Mouse (Mus musculus): ENCODE measurements at regions not wholly inside any gene's neighbourhood (a gene's known extent, or its start where the extent isn't known, plus 50 kb on each side); places are given as distances from the start of the nearest gene placed in this dataset.

DNA sequence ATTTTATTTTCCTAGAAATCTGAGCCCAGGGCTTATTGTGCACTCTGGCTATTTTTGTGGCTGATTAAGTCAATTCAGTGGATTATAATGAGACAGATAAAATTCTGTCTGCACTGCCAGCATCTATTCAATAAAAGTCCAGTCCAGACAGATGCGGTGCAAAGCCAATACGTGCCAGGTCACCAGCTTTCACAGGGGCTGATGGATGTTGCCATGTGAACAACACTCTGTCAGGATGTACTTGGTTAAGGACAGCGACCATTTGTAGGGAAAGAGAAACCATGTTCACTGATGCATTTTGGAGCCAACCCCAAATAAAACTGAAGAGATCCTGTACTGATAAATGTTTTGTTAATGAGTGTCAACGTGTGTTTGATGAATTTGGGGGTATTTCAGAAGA is 285.0 kb upstream of the Gnpda2 start:
- H3K9me3 ChIP-seq (ENCODE audit: control insufficient read depth, low read length): no peaks in the 10 kb centered on the region
- WGBS: 68% methylated on average over 4 of the region's 4 CpGs
- H3K27me3 ChIP-seq (ENCODE audit: control insufficient read depth, insufficient read depth, low read length): no peaks in the 10 kb centered on the region
- DNase-seq: peak; percentile 11
- H3K4me2 ChIP-seq (ENCODE audit: low read length): no peak overlapping the region
- no peak overlapping the region for H3K27ac ChIP-seq (replicated peaks; ENCODE audit: low read depth, low read length)
- no peaks in the 10 kb centered on the region for H3K36me3 ChIP-seq (ENCODE audit: control insufficient read depth, insufficient read depth, low read length)
- no peak overlapping the region for H3K9ac ChIP-seq (replicated peaks; ENCODE audit: low read length)
- no peaks in the 10 kb centered on the region for H3K4me1 ChIP-seq (ENCODE audit: control insufficient read depth, insufficient read depth, low read length)
- ATAC-seq (ENCODE audit: low FRiP score, low TSS enrichment): no peak
- no peak overlapping the region for H3K4me3 ChIP-seq (replicated peaks; ENCODE audit: low read depth, low read length)

DNA sequence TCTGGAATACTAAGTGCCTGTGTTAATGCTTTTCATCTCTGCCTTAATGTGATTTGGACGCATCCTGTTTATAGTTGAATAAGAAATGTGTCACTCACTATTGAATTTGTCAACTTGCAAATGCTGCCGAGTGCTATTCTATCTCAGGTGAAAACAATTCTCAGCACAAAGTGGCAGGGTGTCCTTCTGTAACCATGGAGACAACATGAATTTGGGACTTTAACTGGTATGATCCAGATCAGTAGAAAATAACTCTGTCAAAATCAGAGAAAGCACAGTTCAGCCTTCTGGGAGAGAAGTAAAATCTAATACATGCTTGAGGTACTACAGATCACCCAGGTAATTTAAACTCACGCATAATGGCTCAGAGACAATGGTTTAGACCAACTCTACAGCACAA is 270.9 kb upstream of the Gnpda2 start:
- Histone ChIP-seq H3K36me3 (ENCODE audit: control insufficient read depth, insufficient read depth, low read length) (no peaks in the 10 kb centered on the region), H3K4me1 (ENCODE audit: control insufficient read depth, insufficient read depth, low read length) (no peaks in the 10 kb centered on the region), H3K4me3 (replicated peaks; ENCODE audit: low read depth, low read length) (no peak overlapping the region), H3K27ac (replicated peaks; ENCODE audit: low read depth, low read length) (no peak overlapping the region), H3K9ac (replicated peaks; ENCODE audit: low read length) (no peak overlapping the region), H3K4me2 (ENCODE audit: low read length) (no peak overlapping the region), H3K9me3 (ENCODE audit: control insufficient read depth, low read length) (no peaks in the 10 kb centered on the region), H3K27me3 (ENCODE audit: control insufficient read depth, insufficient read depth, low read length) (no peaks in the 10 kb centered on the region)
- peak; percentile 9 for DNase-seq
- no peak for ATAC-seq (ENCODE audit: low FRiP score, low TSS enrichment)
- WGBS: 58% methylated on average over 3 of the region's 3 CpGs

DNA sequence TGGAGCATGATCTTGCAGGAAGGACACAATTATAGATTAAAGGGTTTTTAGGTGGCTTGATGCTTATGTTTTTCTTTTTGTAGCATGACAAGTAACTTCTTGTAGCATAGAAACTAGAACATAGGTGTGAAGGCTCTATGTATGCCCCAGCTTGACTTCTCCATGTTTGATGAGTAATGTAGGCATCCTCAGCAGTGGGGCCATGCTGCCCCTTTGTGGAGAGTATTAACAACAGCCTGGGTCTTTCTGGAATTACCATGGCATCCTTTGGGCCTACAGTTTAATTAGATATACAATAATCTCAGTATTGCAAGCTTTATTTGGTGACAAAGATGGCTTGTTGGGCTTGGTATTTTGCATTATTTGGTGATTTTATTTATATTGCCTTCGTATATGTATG is 252.7 kb upstream of the Gnpda2 start:
- H3K9me3 ChIP-seq (ENCODE audit: control insufficient read depth, low read length): no peaks in the 10 kb centered on the region
- no peaks in the 10 kb centered on the region for H3K36me3 ChIP-seq (ENCODE audit: control insufficient read depth, insufficient read depth, low read length)
- no peak overlapping the region for H3K9ac ChIP-seq (replicated peaks; ENCODE audit: low read length)
- H3K4me2 ChIP-seq (ENCODE audit: low read length): no peak overlapping the region
- no peaks in the 10 kb centered on the region for H3K27me3 ChIP-seq (ENCODE audit: control insufficient read depth, insufficient read depth, low read length)
- H3K4me3 ChIP-seq (replicated peaks; ENCODE audit: low read depth, low read length): no peak overlapping the region
- ATAC-seq (ENCODE audit: low FRiP score, low TSS enrichment) (no peak), DNase-seq (no peak)
- no peak overlapping the region for H3K27ac ChIP-seq (replicated peaks; ENCODE audit: low read depth, low read length)
- 65% methylated on average over 1 of the region's 1 CpGs for WGBS
- no peaks in the 10 kb centered on the region for H3K4me1 ChIP-seq (ENCODE audit: control insufficient read depth, insufficient read depth, low read length)

DNA sequence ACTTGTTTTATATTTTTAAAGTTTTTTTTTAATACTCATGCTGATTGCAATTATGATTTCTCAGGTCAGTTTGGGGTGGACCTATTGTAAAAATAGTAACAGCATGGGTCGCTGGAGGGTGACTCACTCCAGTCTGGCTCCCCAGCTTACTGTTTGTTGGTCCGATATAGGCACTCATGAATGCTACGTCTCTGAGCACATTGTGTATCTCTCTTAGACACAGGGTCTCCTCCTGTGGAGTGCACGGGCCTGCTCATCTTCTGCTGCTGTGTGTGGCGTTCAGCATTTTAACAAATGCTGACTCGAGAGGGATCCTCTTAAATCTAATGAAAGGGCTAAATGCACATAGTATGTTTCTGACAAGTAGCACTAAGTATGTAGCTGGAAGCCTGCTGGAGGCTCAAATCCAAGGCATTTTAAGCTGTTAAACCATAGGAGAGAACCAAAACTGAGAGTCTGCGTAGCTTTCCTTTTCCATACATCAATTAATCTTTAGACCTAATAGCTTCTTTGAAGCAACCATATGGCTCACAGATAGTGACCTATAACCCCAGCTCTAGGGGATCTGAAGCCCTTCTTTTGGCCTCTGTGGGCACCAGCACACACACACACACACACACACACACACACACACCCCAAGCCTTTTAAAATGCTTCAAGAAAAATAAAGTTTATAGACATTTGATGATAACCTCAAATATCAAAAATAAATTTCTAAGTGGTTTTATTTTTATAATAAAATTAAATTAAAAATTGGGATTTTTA is 246.0 kb upstream of the Gnpda2 start:
- 50% methylated on average over 7 of the region's 7 CpGs for WGBS
- Histone ChIP-seq H3K9ac (replicated peaks; ENCODE audit: low read length) (no peak overlapping the region), H3K4me1 (ENCODE audit: control insufficient read depth, insufficient read depth, low read length) (0 out of 2 replicates have a peak, but pooled peaks cover 5% of the 10 kb centered on the region), H3K9me3 (ENCODE audit: control insufficient read depth, low read length) (no peaks in the 10 kb centered on the region), H3K27ac (replicated peaks; ENCODE audit: low read depth, low read length) (no peak overlapping the region), H3K36me3 (ENCODE audit: control insufficient read depth, insufficient read depth, low read length) (no peaks in the 10 kb centered on the region), H3K4me3 (replicated peaks; ENCODE audit: low read depth, low read length) (no peak overlapping the region), H3K4me2 (ENCODE audit: low read length) (no peak overlapping the region), H3K27me3 (ENCODE audit: control insufficient read depth, insufficient read depth, low read length) (no peaks in the 10 kb centered on the region)
- 0 out of 2 replicates have a peak, but pooled peaks have one; percentile 18 for ATAC-seq (ENCODE audit: low FRiP score, low TSS enrichment)
- peak; percentile 35 for DNase-seq

DNA sequence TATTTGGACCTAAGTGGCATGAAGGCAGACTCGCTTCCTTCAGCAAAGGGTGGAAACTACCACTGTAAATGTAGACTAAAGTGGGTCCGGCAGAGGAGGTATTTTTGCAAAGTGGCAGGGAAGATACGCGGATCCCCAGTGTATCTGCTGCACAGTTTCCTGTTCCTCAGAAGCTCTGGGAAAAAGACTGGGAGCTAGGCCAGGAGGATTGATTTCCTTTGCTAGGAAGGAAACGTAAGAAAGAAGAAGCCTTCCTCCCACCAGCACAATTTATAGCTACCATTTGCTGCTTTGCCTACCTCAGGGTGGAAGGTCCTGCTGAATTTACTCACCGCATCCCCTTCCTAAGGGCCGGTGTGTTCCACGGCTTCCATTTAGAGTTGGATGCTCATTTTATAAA is 244.2 kb upstream of the Gnpda2 start:
- Histone ChIP-seq H3K4me1 (ENCODE audit: control insufficient read depth, insufficient read depth, low read length) (0 out of 2 replicates have a peak, but pooled peaks cover 5% of the 10 kb centered on the region), H3K27me3 (ENCODE audit: control insufficient read depth, insufficient read depth, low read length) (no peaks in the 10 kb centered on the region), H3K4me2 (ENCODE audit: low read length) (no peak overlapping the region), H3K9me3 (ENCODE audit: control insufficient read depth, low read length) (no peaks in the 10 kb centered on the region), H3K27ac (replicated peaks; ENCODE audit: low read depth, low read length) (no peak overlapping the region), H3K9ac (replicated peaks; ENCODE audit: low read length) (no peak overlapping the region), H3K36me3 (ENCODE audit: control insufficient read depth, insufficient read depth, low read length) (no peaks in the 10 kb centered on the region), H3K4me3 (replicated peaks; ENCODE audit: low read depth, low read length) (no peak overlapping the region)
- 87% methylated on average over 8 of the region's 8 CpGs for WGBS
- DNase-seq (no peak), ATAC-seq (ENCODE audit: low FRiP score, low TSS enrichment) (no peak)

DNA sequence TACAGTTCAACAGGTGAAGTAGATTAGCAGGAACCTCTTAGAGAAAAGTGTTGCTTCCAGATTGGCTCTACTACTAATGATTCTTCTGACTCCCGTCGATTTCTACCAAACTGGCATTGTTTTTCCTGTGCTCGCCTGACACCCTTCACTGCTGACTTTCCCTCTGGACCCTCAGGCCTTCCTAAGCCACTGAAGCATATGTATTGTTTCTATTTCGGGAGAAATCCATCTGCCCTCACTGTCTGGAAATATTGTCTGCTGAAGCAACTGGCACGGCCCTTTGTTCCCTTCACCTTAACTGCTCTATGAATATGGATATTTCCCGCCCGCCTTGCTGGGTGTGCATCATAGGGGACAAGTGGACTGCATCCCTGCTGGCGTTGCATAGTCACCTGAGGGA is 243.0 kb upstream of the Gnpda2 start:
- Histone ChIP-seq H3K4me1 (ENCODE audit: control insufficient read depth, insufficient read depth, low read length) (0 out of 2 replicates have a peak, but pooled peaks cover 5% of the 10 kb centered on the region), H3K27me3 (ENCODE audit: control insufficient read depth, insufficient read depth, low read length) (no peaks in the 10 kb centered on the region), H3K9ac (replicated peaks; ENCODE audit: low read length) (no peak overlapping the region), H3K36me3 (ENCODE audit: control insufficient read depth, insufficient read depth, low read length) (no peaks in the 10 kb centered on the region), H3K9me3 (ENCODE audit: control insufficient read depth, low read length) (no peaks in the 10 kb centered on the region), H3K27ac (replicated peaks; ENCODE audit: low read depth, low read length) (0 out of 2 replicates have a peak overlapping the region, but pooled peaks have one; percentile 20), H3K4me3 (replicated peaks; ENCODE audit: low read depth, low read length) (no peak overlapping the region), H3K4me2 (ENCODE audit: low read length) (no peak overlapping the region)
- ATAC-seq (ENCODE audit: low FRiP score, low TSS enrichment): no peak; the same call in 1 of the 2 replicates
- peak; percentile 40 for DNase-seq
- 40% methylated on average over 8 of the region's 8 CpGs for WGBS

DNA sequence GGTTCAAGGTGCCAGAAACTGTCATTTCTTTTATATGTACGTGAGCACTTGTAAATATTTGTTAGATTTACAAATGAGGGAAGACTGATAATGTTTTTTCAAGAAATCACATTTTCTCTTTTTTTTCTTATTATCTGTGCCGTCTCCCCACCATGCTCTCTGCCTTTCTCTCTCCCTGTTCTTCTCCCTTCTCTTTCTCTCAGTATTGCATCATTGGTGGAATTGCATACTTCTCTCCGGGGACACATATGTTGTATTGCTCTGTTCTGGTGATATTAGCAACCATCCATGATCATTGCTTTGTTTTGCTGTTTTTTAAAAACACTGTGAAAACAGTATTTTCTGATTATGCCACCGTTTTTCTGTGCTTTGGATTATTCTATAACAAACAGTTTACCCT is 225.6 kb upstream of the Gnpda2 start:
- Histone ChIP-seq H3K4me2 (ENCODE audit: low read length) (no peak overlapping the region), H3K36me3 (ENCODE audit: control insufficient read depth, insufficient read depth, low read length) (no peaks in the 10 kb centered on the region)

DNA sequence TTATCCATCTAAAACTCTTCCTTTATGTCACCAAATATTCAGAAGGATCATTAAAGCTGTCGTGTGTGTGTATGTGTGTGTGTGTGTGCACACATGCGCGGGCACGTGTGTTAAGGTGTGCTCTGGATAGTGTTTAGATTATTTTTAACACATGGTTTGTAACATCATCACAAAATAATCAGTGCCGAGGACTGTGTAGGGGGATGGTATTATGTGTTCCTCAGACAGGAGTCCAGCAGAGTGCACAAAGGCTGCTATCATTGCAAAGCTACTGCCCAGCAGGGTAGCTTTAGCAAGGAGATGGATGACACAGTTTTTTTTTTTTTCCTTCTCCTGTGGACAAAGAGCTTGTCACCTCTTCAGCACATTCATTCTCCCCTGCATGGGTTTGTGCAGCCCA is 224.9 kb upstream of the Gnpda2 start:
- 57% methylated on average over 5 of the region's 5 CpGs for WGBS
- H3K4me1 ChIP-seq (ENCODE audit: control insufficient read depth, insufficient read depth, low read length): no peaks in the 10 kb centered on the region
- no peaks in the 10 kb centered on the region for H3K27me3 ChIP-seq (ENCODE audit: control insufficient read depth, insufficient read depth, low read length)
- no peak overlapping the region for H3K27ac ChIP-seq (replicated peaks; ENCODE audit: low read depth, low read length)
- ATAC-seq (ENCODE audit: low FRiP score, low TSS enrichment) (peak; percentile 46; the same call in 1 of the 2 replicates), DNase-seq (no peak)
- no peak overlapping the region for H3K9ac ChIP-seq (replicated peaks; ENCODE audit: low read length)
- H3K4me3 ChIP-seq (replicated peaks; ENCODE audit: low read depth, low read length): no peak overlapping the region
- H3K4me2 ChIP-seq (ENCODE audit: low read length): no peak overlapping the region
- no peaks in the 10 kb centered on the region for H3K9me3 ChIP-seq (ENCODE audit: control insufficient read depth, low read length)
- no peaks in the 10 kb centered on the region for H3K36me3 ChIP-seq (ENCODE audit: control insufficient read depth, insufficient read depth, low read length)

More for the DNA sequence above, 225.6 kb upstream of the Gnpda2 start:
- ATAC-seq (ENCODE audit: low FRiP score, low TSS enrichment) (no peak), DNase-seq (no peak)
- Histone ChIP-seq H3K4me3 (replicated peaks; ENCODE audit: low read depth, low read length) (no peak overlapping the region), H3K4me1 (ENCODE audit: control insufficient read depth, insufficient read depth, low read length) (no peaks in the 10 kb centered on the region), H3K27ac (replicated peaks; ENCODE audit: low read depth, low read length) (no peak overlapping the region), H3K27me3 (ENCODE audit: control insufficient read depth, insufficient read depth, low read length) (no peaks in the 10 kb centered on the region), H3K9me3 (ENCODE audit: control insufficient read depth, low read length) (no peaks in the 10 kb centered on the region), H3K9ac (replicated peaks; ENCODE audit: low read length) (no peak overlapping the region)
- WGBS: 64% methylated on average over 4 of the region's 4 CpGs

DNA sequence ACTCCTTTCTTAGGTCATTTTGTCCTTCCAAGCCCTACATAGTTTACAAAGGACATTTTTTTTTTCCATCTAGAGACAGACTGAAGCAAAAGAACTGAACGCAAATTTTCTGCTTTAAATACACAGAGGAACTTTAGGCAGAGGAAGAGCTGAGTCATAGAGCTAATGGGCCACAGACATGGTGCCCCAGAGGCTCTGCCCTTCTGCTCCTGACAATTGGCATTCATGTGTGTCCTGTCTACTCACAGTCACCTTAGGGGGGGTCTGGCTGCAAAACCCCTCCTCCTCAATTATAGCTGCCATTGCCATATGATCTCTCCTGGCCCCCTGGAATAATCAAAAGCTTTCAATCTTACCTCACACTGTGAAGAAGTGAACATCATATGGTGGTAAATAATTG is 223.2 kb upstream of the Gnpda2 start:
- no peaks in the 10 kb centered on the region for H3K4me1 ChIP-seq (ENCODE audit: control insufficient read depth, insufficient read depth, low read length)
- no peak overlapping the region for H3K9ac ChIP-seq (replicated peaks; ENCODE audit: low read length)
- H3K4me3 ChIP-seq (replicated peaks; ENCODE audit: low read depth, low read length): no peak overlapping the region
- H3K36me3 ChIP-seq (ENCODE audit: control insufficient read depth, insufficient read depth, low read length): no peaks in the 10 kb centered on the region
- H3K27me3 ChIP-seq (ENCODE audit: control insufficient read depth, insufficient read depth, low read length): no peaks in the 10 kb centered on the region
- no peak overlapping the region for H3K27ac ChIP-seq (replicated peaks; ENCODE audit: low read depth, low read length)
- H3K9me3 ChIP-seq (ENCODE audit: control insufficient read depth, low read length): no peaks in the 10 kb centered on the region
- 24% methylated on average over 1 of the region's 1 CpGs for WGBS
- DNase-seq (no peak), ATAC-seq (ENCODE audit: low FRiP score, low TSS enrichment) (no peak)
- H3K4me2 ChIP-seq (ENCODE audit: low read length): no peak overlapping the region
